Mouse (Mus musculus) T-cell, adult 2 months (primary cell): ENCODE data around the gene Ifnlr1.
"Not testable (repeated sequence)": the region's sequence is repeated elsewhere in the genome, so short reads cannot be mapped to it uniquely, and the experiment has no call there.

ENCODE experiments used
- DNase-seq: peaks from one replicate; pipeline ENCODE4 v3.0.0; 2022; ENCODE audit warnings: low spot score

The Ifnlr1 gene

DNA sequence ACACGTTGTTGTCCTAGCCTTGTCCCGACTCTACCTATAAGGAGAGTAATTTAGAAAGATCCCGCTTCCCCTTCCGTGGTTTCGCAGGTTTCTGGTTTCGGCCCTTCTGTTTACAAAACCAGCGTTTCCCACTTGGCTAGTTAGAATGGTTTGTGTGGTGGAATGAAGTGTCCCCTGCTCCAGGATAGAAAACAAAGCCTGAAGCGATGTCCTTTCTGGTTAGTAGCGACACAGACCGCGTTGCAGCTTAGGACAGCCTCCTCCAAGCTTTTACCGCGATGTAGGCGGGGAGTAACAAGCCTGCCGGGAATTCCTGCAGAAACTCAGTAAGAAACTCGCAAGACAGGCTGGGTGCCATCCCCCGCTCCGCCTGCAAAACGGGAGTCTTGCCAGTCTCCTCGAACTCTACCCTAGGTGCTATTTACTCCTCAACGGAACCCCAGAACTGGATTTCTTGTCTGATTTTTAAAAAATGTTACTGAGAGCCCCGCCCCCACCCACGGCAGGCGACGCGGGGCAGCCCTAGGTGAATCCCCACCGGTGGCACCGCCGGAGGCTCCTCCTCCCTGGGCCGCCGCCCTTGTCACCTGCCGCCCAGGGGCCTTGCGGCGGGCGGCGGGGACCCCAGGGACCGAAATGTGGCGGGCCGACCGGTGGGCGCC, at the start of gene Ifnlr1:
Gene Ifnlr1, plus strand, starts transcription at position 382 of the 662 bp plus-strand sequence.
- peak; percentile 41 for DNase-seq

- not testable (repeated sequence) for DNase-seq
These were observed 44.6 kb upstream of the Ifnlr1 start for GRCm38 (mm10) chr4:135641302-135642079.

- no peak for DNase-seq
These were observed 41.0 kb upstream of the Ifnlr1 start for GRCm38 (mm10) chr4:135645022-135645637.

DNA sequence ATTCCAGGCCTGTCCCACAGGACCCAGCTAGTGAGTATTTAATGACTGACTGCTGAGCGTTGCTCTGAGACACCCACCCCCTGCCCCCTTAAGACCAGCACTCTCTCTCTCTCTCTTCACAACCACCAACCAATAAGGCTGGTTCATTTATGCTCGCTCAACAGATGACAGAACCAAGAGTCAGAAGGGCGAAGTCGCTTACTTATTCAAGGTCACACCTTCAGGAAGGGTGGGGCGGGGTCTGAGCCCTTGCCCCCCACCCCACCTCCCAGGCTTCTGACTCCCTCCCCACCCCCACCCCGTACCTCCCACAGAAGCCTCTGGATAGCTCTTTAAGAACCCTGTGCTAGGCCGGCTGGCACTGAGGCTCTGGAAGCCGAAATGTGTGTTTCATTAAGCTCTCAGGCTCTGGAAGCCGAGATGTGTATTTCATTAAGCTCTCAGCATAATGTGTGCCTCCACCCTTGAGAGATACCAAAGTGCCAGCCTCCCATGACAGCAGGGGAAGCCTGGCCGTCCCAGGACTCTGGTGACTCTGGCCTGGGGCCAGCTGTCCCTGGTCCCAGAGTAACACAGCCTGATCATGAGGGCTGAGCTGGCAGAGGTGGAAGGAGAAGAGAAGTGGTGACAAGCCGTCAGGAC, 33.0 kb upstream of the Ifnlr1 start:
- no peak for DNase-seq

DNA sequence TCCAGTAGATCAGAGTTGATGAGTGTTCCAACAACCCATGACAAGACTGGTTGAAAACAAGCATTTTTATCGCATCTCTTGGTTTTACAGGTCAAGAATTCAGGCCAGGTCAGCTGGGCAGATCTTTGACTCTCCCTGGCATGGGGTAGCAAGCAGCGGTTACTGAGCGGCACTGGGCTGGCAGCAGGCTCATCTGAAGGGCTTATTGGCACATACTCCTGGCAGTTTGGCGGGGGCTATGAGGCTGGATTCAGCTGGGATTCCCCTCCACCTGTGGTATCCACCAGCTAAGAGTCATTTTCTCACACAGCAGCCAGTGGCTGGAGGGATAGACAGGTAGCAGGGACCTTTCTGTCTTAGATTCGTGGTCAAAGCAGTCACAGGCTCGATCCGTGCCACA, 32.1 kb upstream of the Ifnlr1 start:
- no peak for DNase-seq

GRCm38 (mm10) chr4:135655499-135655898, 30.6 kb upstream of the Ifnlr1 start:
- DNase-seq, result no peak

DNA sequence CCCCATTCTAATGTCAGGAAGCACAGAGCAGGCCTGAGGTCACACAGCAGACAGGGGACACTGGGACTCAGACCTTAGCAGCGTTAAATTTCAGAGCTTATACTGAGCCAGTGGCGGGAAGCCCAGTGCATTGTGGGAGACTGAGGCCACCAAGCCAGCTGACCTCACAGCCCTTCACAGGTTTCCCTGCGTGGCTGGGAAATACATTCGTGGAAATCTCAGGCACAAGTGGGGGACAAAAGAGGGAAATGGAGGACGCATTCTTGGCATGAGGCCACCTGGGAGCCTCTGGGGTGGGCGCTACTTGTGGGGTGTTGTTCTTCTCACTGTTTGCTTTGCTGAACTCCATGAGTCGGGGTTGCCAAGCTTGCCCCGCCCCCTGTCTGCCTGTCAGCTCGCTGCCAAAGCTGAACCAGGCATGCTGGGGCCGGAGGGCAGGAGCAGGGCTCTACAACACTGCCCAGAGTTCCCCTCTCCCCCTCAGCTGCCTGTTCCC, 29.9 kb upstream of the Ifnlr1 start:
- no peak for DNase-seq

GRCm38 (mm10) chr4:135658484-135658883, 27.6 kb upstream of the Ifnlr1 start:
- no peak for DNase-seq

GRCm38 (mm10) chr4:135658899-135659298, 27.2 kb upstream of the Ifnlr1 start:
- no peak for DNase-seq

- peak; percentile 20 for DNase-seq
These were observed 24.8 kb upstream of the Ifnlr1 start for GRCm38 (mm10) chr4:135661082-135661809.

GRCm38 (mm10) chr4:135661994-135662393, 24.1 kb upstream of the Ifnlr1 start:
- DNase-seq, result no peak

DNA sequence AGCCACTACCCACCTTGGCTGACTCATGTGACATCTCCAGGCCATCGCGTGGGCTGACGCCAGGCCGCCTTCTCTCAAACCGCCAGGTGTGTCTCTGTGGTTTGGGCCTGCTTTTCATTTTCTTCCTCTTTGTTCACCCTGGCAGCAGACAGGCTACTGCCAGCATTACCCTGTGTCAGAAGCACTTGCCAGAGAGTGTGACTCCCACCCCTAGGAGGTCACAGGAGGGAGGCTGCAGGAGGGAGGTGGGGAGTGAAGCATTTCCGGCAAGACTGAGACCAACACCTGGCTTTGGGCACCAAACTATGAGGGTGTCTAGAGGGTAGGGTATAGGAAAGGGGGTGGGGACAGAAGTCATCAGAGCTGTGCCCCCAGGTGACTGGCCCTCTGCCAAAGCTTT, 21.4 kb upstream of the Ifnlr1 start:
- DNase-seq, result peak; percentile 67

DNA sequence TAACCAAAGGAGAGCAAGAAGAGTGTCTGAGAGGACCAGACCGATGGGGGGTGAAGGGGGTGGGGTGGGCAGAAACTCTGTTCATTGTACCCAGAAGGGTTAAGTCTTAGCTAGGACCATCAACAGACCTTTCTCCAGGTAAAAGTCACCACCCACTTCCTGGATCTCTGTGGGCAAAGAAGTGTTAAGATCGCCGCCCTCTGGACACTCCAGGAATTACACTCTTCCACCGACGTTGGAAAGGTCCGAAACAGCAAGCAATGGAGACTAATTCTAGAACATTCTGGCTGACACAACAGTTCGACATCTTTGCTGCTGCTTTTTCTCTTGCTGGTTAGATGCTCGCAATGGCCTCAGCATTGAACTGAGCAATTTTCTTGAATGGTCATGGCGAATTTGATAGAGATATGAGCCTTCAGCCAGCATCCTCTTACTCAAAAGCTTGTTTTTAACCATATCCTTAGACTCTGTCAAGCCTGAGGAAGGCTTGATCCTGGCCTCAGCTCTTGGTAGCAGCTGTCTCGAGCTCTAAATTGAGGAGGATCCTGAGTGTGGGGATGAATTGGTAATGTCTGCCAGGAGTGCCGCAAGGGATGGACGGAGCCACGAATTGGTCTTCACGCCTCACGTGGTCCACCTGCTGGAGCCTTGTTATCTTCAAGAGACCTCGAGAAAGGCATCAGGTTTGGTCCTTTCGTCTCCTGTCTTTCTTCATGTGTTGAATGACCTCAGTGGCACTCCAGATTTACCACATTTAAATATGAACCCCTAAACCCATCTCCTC, 19.7 kb upstream of the Ifnlr1 start:
- DNase-seq, result peak; percentile 44

GRCm38 (mm10) chr4:135667266-135667844, 18.7 kb upstream of the Ifnlr1 start:
- no peak for DNase-seq

GRCm38 (mm10) chr4:135673507-135673906, 12.6 kb upstream of the Ifnlr1 start:
- DNase-seq, result no peak

DNA sequence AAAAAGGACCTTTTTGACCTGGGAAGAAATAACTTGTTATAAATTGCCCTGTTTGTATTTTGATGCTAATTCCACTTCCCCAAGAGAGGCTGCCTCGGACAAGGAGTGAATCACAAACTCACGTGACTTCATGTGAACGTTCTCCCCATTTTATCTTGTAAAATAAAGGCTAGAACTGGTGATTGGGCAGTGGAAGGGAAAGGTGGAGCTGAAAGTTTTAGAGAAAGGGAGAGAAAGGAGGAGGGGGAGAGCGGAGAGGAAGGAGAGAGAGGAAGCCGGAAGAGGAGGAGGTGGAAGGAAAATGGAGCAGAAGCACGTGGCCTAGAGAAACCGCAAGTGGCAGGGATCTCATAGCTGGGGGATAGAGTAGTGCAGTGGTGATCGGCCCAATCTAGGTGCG, 11.1 kb upstream of the Ifnlr1 start:
- no peak for DNase-seq

DNA sequence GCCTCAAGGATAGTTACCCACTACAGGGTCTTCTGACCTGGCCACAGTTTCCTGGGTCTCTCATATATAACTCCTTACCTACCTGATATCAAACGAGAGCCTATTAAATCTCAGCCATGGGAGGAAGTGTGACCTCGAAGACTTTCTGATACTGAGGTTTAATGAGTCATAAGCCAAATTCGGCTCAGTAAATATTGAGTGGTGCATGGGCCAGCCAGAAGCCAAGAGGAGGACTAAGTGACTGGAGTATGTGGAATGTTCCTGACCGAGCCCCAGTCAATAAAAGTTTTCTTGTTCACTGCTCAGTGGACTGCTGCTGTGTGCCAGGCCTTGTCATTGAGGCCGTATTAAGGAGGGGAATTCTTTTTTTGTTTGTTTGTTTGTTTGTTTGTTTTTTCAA, 9.6 kb upstream of the Ifnlr1 start:
- no peak for DNase-seq

DNA sequence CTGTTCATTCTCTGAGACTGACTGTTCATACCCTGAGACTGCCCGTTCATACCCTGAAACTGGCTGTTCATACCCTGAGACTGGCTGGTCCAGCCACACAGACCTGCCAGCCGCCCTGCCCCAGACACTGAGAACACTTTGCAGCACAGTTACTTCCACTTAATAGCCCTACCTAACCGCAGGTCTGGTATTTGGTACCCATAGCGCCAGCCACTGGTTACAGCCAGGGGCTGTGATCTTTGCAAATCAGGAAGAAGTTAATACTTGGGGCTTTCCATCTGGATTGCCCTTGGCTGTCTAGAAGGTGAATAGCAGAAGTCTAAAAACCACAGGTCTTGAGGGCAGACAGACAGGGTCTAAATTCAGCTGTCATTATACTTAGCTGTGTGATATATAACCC, 6.8 kb upstream of the Ifnlr1 start:
- DNase-seq, result no peak

GRCm38 (mm10) chr4:135681789-135682188, 4.3 kb upstream of the Ifnlr1 start:
- no peak for DNase-seq

- DNase-seq, result no peak
These were observed 2.5 kb upstream of the Ifnlr1 start for GRCm38 (mm10) chr4:135683553-135683952.

DNA sequence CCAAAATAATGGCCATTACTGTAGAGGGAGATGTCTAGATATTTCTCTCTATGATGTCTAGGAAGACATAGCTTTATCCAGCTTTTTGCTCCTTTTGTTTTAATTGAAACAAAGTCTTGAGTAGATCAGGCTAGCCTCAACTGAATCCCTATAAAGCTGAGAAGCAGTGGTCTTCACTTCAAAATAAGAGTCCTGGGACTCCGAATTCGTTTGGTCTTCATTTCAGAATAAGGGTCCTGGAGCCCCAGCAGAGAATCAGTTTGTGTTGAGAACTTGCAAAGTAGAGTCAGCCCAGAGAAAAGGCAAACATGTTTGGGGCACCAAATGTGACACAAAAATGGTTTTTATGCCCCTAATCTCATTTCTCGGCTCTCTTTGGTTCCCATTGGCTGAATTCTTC, 1.4 kb upstream of the Ifnlr1 start:
- no peak for DNase-seq
